In the genomic region with DNA sequence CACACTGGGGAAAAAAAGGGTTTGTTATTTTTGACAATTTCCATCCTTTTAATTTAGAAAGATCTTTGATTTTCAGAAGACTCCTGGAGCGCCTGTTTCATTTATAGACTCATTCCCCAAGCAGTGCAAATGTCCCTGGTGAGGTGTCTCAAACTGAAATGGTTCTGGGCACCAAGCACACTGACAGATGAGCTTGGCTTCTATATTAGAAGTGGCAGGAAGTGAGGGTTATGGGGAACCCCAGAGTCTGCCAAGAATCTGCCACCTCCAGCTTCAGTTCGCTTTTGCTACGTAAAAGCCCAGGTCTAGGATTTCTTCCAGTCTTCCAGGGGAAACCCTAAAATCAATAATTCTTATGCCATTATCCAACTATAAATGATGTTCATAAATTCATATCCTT, we compare ENCODE assay signal across 13 mouse cellular contexts.
A peak's percentile ranks its signal among the peaks of the same experiment; 100 is the strongest.
DNase-seq lines count a peak whose midpoint lies in the region; ATAC-seq and TF ChIP-seq lines count a peak whose summit lies in the region.
"Had no signal": no experiment of that assay in that cellular context is flagged by ENCODE, and none has a peak within 500 bp of the region (broad histone marks: within the 10 kb centered on the region; RNA-seq: fewer than 3 reads in every experiment).

No protein-coding gene starts in this region.

- H3K9ac ChIP-seq in forebrain, embryonic 16.5 days (replicated peaks; ENCODE audit: low read depth, low read length) = no peak overlapping the region
- no peak overlapping the region for H3K9ac ChIP-seq in forebrain, embryonic 12.5 days
- H3K9ac ChIP-seq: heart, embryonic 12.5 days; intestine, embryonic 15.5 days had no signal

- peaks cover 13% of the 10 kb centered on the region for H3K4me1 ChIP-seq in forebrain, embryonic 16.5 days (replicated peaks; ENCODE audit: control insufficient read depth, insufficient read depth, low read length)
- peaks cover 6% of the 10 kb centered on the region for H3K4me1 ChIP-seq in forebrain, embryonic 12.5 days
- H3K4me1 ChIP-seq: intestine, embryonic 15.5 days had no signal

- no peak overlapping the region for H3K4me2 ChIP-seq in forebrain, embryonic 16.5 days (ENCODE audit: low read length)
- no peak overlapping the region for H3K4me2 ChIP-seq in forebrain, embryonic 12.5 days
- H3K4me2 ChIP-seq: heart, embryonic 12.5 days; intestine, embryonic 15.5 days had no signal

- intact Hi-C loops in left cerebral cortex, adult 2 months (cut with DNase I) = loop anchor here (5.0 to 10.0 kb wide), 2 partner anchors 108 to 270 kb away; no protein-coding TSS in a partner anchor

- DNase-seq in left cerebral cortex, adult 2 months (ENCODE audit: extremely low spot score in 1 of 2, low spot score in 2 of 2) = no peak
- no peak for DNase-seq in left cerebral cortex, adult 11 months (ENCODE audit: low spot score)
- peak; percentile 48 for DNase-seq in cerebellum, adult 8-10 months
- no peak for DNase-seq in thymus, postnatal 10 days (ENCODE audit: low spot score in 2 of 2)
- DNase-seq: kidney, postnatal 14 days; lung, adult 2 months; midbrain, embryonic 14.5 days had no signal

- no peaks in the 10 kb centered on the region for H3K9me3 ChIP-seq in forebrain, embryonic 16.5 days (ENCODE audit: control insufficient read depth, low read length)
- H3K9me3 ChIP-seq in forebrain, embryonic 12.5 days = no peaks in the 10 kb centered on the region
- H3K9me3 ChIP-seq: heart, embryonic 12.5 days; intestine, embryonic 15.5 days had no signal

- H3K27ac ChIP-seq in forebrain, embryonic 16.5 days (ENCODE audit: low read length) = 0 out of 2 replicates have a peak overlapping the region, but pooled peaks have one; percentile 36
- no peak overlapping the region for H3K27ac ChIP-seq in forebrain, embryonic 12.5 days
- peak overlapping the region; percentile 44; the same call in 1 of the 2 replicates for H3K27ac ChIP-seq in left cerebral cortex, adult 2 months
- H3K27ac ChIP-seq: intestine, embryonic 15.5 days had no signal

- ATAC-seq in forebrain, embryonic 16.5 days = 0 out of 2 replicates have a peak, but pooled peaks have one; percentile 18
- no peak for ATAC-seq in forebrain, embryonic 12.5 days (ENCODE audit: low FRiP score)
- peak; percentile 74 for ATAC-seq in inflammation-experienced regulatory T-cells, adult 6 months
- ATAC-seq in granulocyte monocyte progenitor cell, adult 5-6 weeks (replicated peaks; ENCODE audit: poor library complexity, severe bottlenecking) = no peak
- ATAC-seq: intestine, embryonic 15.5 days had no signal

- no peaks in the 10 kb centered on the region for H3K36me3 ChIP-seq in forebrain, embryonic 16.5 days (ENCODE audit: control insufficient read depth, insufficient read depth)
- H3K36me3 ChIP-seq in forebrain, embryonic 12.5 days (replicated peaks) = no peaks in the 10 kb centered on the region
- H3K36me3 ChIP-seq: heart, embryonic 12.5 days; intestine, embryonic 15.5 days had no signal

- no peak overlapping the region for H3K4me3 ChIP-seq in forebrain, embryonic 16.5 days (replicated peaks; ENCODE audit: low read length)
- no peak overlapping the region for H3K4me3 ChIP-seq in forebrain, embryonic 12.5 days (replicated peaks)
- H3K4me3 ChIP-seq in left cerebral cortex, adult 2 months = no peak overlapping the region
- H3K4me3 ChIP-seq: heart, embryonic 12.5 days; intestine, embryonic 15.5 days had no signal

- WGBS in forebrain, embryonic 16.5 days = 57% methylated on average over 3 of the region's 3 CpGs
- WGBS in forebrain, embryonic 12.5 days = 89% methylated on average over 3 of the region's 3 CpGs

- no peak for TF ChIP-seq CTCF in left cerebral cortex, adult 2 months (IDR thresholded peaks at IDR 0.05)

- no peaks in the 10 kb centered on the region for H3K27me3 ChIP-seq in forebrain, embryonic 16.5 days (replicated peaks; ENCODE audit: control insufficient read depth, insufficient read depth, low read length)
- no peaks in the 10 kb centered on the region for H3K27me3 ChIP-seq in forebrain, embryonic 12.5 days
- H3K27me3 ChIP-seq: intestine, embryonic 15.5 days had no signal

Comparison
In these comparisons a context has a peak if more than half of its experiments do, and no peak if none do; other contexts are left out.
1. ATAC-seq: peak in forebrain, embryonic 16.5 days (single experiment) and inflammation-experienced regulatory T-cells, adult 6 months (single experiment); none in forebrain, embryonic 12.5 days (single experiment) and granulocyte monocyte progenitor cell, adult 5-6 weeks (single experiment).